Mouse (Mus musculus): ENCODE data around the gene Chadl. TPM values are rescaled to one million over a fixed set of nuclear protein-coding genes. Genes with fewer than 3 reads are reported as not detected.

The Chadl gene
- polyA plus RNA-seq, 1 experiment: 14.8 TPM

DNA sequence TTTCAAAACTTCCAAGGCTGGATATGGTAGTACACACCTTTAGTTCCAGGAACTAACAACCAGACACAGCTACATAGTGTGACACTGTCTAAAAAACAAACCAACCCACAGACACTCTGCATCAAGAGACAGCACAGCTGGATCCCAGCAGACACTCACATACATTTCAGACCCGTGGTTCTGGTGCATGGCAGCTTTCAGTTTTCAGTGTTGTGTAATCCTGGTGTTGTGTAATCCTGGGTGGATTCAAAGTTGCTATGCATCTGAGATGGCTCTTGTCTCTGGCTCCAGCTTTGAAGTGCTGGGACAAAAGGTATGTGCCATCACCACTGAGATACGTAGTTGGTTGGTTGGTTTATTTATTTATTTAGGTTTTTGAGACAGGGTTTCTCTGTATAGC is 1.4 kb upstream of the Chadl start:
- TF ChIP-seq CTCF (IDR thresholded peaks at IDR 0.05; ENCODE audit: borderline replicate concordance, extremely low read depth, insufficient read depth, insufficient read length) (no peak), POLR2A (IDR thresholded peaks at IDR 0.05; ENCODE audit: borderline replicate concordance, extremely low read depth, insufficient read depth, insufficient read length, poor library complexity, severe bottlenecking) (no peak)

DNA sequence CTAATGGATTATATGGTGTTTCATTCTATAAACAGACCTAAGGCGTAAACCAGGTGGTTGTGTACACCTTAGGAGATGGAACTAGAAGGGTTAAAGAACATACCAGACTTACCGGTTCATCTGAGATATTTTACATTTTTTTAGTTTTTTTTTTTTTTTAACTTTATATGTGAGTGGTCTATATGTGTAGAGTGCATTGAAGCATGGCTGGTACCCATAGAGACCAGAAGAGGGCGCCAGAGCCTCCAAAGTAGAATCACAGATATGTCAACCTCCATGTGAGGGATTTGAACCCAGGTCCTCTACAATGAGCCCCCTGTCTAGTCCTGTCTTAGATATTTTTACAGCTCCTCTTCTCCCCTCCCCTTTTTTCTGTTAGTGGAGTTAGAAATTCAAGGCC is 760 bp upstream of the Chadl start:
- DNase-seq (ENCODE audit: low read depth): peak; percentile 45
- no peak for TF ChIP-seq POLR2A (IDR thresholded peaks at IDR 0.05; ENCODE audit: borderline replicate concordance, extremely low read depth, insufficient read depth, insufficient read length, poor library complexity, severe bottlenecking)
- TF ChIP-seq CTCF (IDR thresholded peaks at IDR 0.05; ENCODE audit: borderline replicate concordance, extremely low read depth, insufficient read depth, insufficient read length): peak; percentile 50; the same call in 1 of the 2 replicates

More for the DNA sequence above, 1.4 kb upstream of the Chadl start:
- no peak for DNase-seq (ENCODE audit: low read depth)

DNA sequence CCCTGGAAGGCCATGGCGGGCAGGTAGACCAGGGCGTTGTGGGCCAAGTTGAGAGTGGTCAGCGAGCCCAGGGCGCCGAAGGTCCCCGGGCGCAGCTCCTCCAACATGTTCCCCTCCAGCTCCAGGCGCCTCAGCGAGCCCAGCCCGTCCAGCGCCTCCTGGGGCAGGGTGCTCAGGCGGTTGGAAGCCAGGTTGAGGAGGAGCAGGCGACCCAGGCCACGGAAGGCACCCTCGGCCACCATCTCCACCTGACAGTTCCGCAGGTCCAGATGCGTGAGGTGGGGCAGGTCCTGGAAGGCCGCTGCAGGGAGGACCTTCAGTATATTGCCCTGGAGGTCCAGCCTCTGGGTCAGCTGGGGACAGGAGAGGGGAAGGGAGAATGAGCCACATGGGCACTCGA is 2.2 kb downstream of the Chadl start:
- TF ChIP-seq CTCF (IDR thresholded peaks at IDR 0.05; ENCODE audit: borderline replicate concordance, extremely low read depth, insufficient read depth, insufficient read length) (no peak), POLR2A (IDR thresholded peaks at IDR 0.05; ENCODE audit: borderline replicate concordance, extremely low read depth, insufficient read depth, insufficient read length, poor library complexity, severe bottlenecking) (no peak)
- DNase-seq (ENCODE audit: low read depth): no peak

DNA sequence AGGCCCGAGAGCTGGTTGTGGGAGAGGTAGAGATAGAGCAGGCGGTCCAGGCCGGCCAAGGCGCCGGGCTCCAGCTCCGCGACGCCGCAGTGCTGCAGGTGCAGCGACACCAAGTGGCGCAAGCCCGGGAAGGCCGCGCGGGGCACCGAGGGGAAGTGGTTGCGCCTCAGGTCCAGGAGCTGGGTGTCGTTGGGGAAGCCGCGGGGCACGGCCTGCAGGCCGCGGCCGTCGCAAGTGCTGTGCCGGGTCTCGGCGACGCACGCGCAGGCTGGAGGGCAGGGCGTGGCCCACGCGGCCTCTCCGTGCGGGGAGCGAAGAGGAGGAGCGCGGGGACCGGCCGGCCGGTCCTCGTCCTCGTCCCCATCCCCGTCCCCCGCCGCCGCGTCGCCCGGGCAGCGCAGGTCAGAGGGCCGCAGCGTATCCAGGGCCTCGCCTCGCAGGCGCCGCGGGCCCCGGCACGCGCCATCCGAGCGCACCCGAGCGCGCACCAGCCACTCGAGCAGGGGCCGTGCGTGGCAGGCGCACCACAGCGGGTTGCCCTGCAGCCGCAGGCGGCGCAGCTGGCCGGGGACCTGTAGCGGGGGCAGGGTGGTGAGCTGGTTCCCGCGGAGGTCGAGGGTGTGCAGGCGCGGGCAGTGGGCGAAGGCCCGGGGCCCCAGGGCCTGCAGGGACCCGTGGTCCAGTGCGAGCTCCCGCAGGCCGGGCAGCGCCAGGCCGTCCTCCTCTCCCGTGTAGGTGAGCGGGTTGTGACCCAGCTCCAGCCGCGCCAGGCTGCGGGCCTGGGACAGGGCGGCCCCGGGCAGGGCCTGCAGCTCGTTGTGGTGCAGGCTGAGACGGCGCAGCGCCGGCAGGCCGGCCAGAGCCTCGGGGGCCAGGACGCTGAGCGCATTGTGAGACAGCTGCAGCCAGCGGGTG is 2.9 kb downstream of the Chadl start:
- TF ChIP-seq POLR2A (IDR thresholded peaks at IDR 0.05; ENCODE audit: borderline replicate concordance, extremely low read depth, insufficient read depth, insufficient read length, poor library complexity, severe bottlenecking) (no peak; the same call in 1 of the 2 replicates), CTCF (IDR thresholded peaks at IDR 0.05; ENCODE audit: borderline replicate concordance, extremely low read depth, insufficient read depth, insufficient read length) (peak; percentile 69)
- peak; percentile 85 for DNase-seq (ENCODE audit: low read depth)

DNA sequence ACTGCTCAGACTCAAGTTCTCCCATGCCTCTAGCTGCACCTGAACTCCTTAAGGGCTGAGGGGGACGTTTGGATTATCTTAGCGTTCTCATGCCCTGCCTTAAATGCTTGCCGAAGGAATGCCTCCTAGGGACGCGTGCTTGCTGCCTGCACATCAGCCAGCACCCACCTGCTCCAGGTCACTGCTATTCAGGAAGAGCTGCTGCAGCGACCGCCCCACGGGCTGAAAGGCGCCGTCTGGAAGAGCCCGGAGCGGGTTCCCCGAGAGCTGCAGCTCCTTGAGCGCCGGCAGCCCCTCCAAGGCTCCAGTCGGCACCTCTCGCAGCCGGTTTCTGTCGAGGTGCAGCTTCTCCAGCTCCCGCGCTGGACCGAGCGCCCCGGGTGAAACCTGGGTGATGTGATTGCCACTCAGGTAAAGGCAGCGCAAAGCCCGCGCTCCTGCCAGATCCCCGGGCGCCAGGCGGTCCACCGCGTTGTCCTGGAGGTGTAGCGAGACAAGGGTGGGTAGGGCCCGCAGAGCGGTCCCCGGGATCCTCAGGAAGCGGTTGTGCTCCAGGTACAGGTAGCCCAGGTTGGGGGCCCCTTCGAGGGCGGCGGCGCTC is 3.6 kb downstream of the Chadl start:
- TF ChIP-seq CTCF (IDR thresholded peaks at IDR 0.05; ENCODE audit: borderline replicate concordance, extremely low read depth, insufficient read depth, insufficient read length) (no peak), POLR2A (IDR thresholded peaks at IDR 0.05; ENCODE audit: borderline replicate concordance, extremely low read depth, insufficient read depth, insufficient read length, poor library complexity, severe bottlenecking) (no peak)
- DNase-seq (ENCODE audit: low read depth): no peak

DNA sequence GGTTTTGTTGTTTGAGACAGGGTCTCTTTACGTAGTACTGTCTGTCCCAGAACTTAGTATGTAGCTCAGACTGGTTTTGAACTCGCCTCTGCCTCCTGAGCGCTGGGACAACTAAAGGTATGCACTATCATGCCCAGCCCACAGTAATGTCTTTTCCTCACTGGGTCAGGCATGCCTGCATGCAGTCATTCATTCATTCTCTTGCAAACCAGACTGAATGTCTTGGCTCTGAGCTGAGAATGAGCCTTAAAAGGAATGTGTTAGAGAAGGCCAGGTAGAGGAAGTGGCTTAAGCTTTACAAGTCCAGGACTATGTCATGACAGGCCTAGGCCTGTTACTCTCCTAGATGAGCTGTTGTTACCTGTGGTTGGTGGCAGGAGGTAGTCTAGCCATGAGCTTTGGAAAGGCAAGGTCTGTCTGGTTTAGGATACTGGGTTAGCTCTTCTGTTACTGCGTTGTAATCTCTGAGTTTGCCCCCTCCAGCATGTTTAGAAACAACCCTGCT is 16.7 kb downstream of the Chadl start:
- TF ChIP-seq POLR2A (IDR thresholded peaks at IDR 0.05; ENCODE audit: borderline replicate concordance, extremely low read depth, insufficient read depth, insufficient read length, poor library complexity, severe bottlenecking) (no peak), CTCF (IDR thresholded peaks at IDR 0.05; ENCODE audit: borderline replicate concordance, extremely low read depth, insufficient read depth, insufficient read length) (no peak)
- no peak for DNase-seq (ENCODE audit: low read depth)

DNA sequence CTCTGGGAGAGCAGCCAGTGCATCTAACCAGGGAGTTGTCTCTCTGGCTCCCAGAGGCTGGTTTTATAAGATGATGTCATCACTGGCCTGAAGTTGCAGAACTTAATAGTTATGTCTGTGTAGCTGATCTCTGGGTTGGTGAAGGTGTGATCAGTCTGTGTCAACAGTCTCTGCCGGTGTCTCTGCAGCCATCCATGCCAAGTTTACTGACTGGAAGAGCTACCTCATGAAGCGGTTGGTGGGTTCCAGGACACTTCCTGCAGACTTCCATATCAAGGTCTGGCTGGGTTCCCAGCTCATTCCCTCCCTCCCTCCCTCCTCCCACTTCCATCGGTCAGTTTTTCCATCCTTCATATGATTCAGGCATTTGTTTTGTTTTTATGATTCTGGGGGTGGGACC is 20.4 kb downstream of the Chadl start:
- no peak for DNase-seq (ENCODE audit: low read depth)
- TF ChIP-seq POLR2A (IDR thresholded peaks at IDR 0.05; ENCODE audit: borderline replicate concordance, extremely low read depth, insufficient read depth, insufficient read length, poor library complexity, severe bottlenecking) (no peak), CTCF (IDR thresholded peaks at IDR 0.05; ENCODE audit: borderline replicate concordance, extremely low read depth, insufficient read depth, insufficient read length) (no peak)

DNA sequence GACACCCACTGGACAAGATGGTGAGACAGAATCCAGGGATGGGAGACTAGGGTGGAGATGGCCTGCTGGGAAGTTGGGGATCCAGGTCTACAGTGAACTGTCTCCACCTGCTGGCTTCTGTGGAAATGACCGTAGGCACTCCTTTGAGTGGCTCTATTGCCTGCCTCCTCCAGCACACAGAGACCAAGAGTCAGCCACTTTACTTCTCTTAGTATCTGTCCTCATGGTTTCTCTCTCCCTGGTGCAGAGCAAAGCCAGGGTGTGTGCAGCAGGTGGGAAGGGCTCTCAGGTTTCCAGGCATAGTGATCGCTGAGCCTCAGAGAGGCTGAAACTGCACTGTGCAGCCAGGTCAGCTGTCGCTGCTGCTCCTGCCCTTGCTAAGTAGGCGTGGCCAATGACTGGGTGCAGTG is 26.9 kb downstream of the Chadl start:
- peak; percentile 53 for DNase-seq (ENCODE audit: low read depth)
- TF ChIP-seq CTCF (IDR thresholded peaks at IDR 0.05; ENCODE audit: borderline replicate concordance, extremely low read depth, insufficient read depth, insufficient read length) (peak; percentile 69), POLR2A (IDR thresholded peaks at IDR 0.05; ENCODE audit: borderline replicate concordance, extremely low read depth, insufficient read depth, insufficient read length, poor library complexity, severe bottlenecking) (no peak)

DNA sequence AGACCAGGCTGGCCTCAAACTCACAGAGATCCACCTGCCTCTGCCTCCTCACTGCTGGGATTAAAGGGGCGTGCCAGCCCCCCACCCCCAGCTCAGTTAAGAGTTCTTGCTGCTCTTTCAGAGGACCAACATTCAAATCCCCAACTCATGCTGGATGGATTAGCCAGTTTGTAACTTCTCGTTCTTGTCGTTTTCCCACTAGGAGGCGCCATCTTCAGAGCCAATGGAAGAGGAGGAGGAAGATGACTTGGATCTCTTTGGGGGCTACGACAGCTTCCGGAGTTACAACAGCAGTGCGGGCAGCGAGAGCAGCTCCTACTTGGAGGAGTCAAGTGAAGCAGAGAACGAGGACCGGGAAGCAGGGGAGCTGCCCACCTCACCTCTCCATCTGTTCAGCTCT is 30.1 kb downstream of the Chadl start:
- DNase-seq (ENCODE audit: low read depth): no peak
- TF ChIP-seq POLR2A (IDR thresholded peaks at IDR 0.05; ENCODE audit: borderline replicate concordance, extremely low read depth, insufficient read depth, insufficient read length, poor library complexity, severe bottlenecking) (no peak), CTCF (IDR thresholded peaks at IDR 0.05; ENCODE audit: borderline replicate concordance, extremely low read depth, insufficient read depth, insufficient read length) (0 out of 2 replicates have a peak, but pooled peaks have one; percentile 6)

DNA sequence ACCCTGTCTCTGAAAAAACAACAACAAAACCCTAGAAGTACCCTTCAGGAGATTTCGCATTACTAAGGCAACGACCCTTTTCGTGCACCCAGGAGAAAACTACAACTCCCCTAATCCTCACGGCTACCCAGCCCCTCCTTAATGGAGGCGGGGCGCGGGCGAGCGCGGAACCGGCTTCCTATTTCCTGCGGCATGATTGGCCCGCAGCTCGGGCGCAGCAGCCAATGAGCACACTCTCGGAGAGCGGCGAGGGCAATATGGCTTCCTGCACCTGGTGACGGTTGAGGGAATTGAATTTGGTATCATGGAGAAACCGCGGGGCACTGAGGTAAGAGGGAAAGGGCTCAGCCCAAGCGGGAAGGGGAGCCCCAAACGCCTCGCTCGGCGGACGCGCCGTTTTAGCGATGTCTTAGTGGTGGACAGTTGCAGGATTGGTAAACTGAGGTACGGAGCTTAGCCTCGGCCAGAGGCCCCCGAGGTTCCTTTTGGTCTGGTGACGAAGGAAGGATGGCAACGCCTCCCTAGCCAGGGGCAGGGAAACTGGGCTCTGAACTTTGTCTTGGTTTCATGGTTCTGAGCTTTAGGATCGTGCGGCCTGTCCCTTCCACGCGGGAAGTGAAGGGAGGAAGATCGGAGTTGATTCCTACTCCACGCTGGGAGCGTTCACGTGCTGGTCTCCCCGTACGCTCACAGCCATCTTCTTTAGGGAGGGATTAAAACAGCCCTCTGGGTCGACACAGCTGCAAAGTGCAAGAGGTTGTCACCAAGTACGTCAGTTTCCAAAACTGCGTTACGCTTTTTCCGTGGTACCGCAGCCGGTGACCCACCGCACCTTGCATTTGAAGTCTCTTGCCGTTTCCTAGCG is 33.2 kb downstream of the Chadl start, which contains the start of gene L3mbtl2:
L3mbtl2 (plus strand) TSS at position 193 of the 865 bp plus-strand sequence.
- peak; percentile 98 for DNase-seq (ENCODE audit: low read depth)
- TF ChIP-seq CTCF (IDR thresholded peaks at IDR 0.05; ENCODE audit: borderline replicate concordance, extremely low read depth, insufficient read depth, insufficient read length): peak; percentile 38; the same call in 1 of the 2 replicates
- peak; percentile 21; the same call in 1 of the 2 replicates for TF ChIP-seq POLR2A (IDR thresholded peaks at IDR 0.05; ENCODE audit: borderline replicate concordance, extremely low read depth, insufficient read depth, insufficient read length, poor library complexity, severe bottlenecking)

Data from brain, embryonic 14.5 days (tissue).